Mouse (Mus musculus) embryonic facial prominence, embryonic 12.5 days (tissue): ENCODE data around the gene Crisp3. TPM values are rescaled to one million over a fixed set of nuclear protein-coding genes. Genes with fewer than 3 reads are reported as not detected.
"Not testable (repeated sequence)": the region's sequence is repeated elsewhere in the genome, so short reads cannot be mapped to it uniquely, and the experiment has no call there.

ENCODE experiments used
- ATAC-seq: fragments of 200-750 bp; cut with Nextera tagmentation; 2 replicates; pipeline ENCODE4 v1.8.0; 2017; ENCODE audit not compliant: insufficient number of reproducible peaks, insufficient read depth, low FRiP score, low TSS enrichment
- H3K27ac ChIP-seq: fragments of 300-500 bp; sonication (generic); 2 replicates; pipeline ENCODE4 v1.5.1; 2016; ENCODE audit warnings: mild to moderate bottlenecking
- H3K27me3 ChIP-seq: fragments of 300-500 bp; sonication (generic); 2 replicates; pipeline ENCODE4 v1.6.1; 2016; ENCODE audit warnings: mild to moderate bottlenecking, moderate library complexity
- H3K36me3 ChIP-seq: fragments of 300-500 bp; sonication (generic); 2 replicates; pipeline ENCODE4 v1.6.1; 2016; ENCODE audit warnings: mild to moderate bottlenecking
- H3K4me1 ChIP-seq: fragments of 300-500 bp; sonication (generic); 2 replicates; pipeline ENCODE4 v1.6.1; 2016
- H3K4me2 ChIP-seq: fragments of 300-500 bp; sonication (generic); replicated peaks from 2 replicates; pipeline ENCODE4 v1.6.1; 2016; ENCODE audit warnings: mild to moderate bottlenecking, moderate library complexity
- H3K4me3 ChIP-seq: fragments of 300-500 bp; sonication (generic); 2 replicates; pipeline ENCODE4 v1.5.1; 2016; ENCODE audit warnings: mild to moderate bottlenecking
- H3K9ac ChIP-seq: fragments of 300-500 bp; sonication (generic); 2 replicates; pipeline ENCODE4 v1.6.1; 2016; ENCODE audit warnings: mild to moderate bottlenecking, moderate library complexity
- H3K9me3 ChIP-seq: fragments of 300-500 bp; sonication (generic); 2 replicates; pipeline ENCODE4 v1.6.1; 2016; ENCODE audit warnings: mild to moderate bottlenecking, moderate library complexity
- WGBS: fragments of 180-500 bp; shearing (Covaris S2); methylation state at CpG from one replicate; pipeline ENCODE4 v1.1.7; 2016; 5-methylcytosine and 5-hydroxymethylcytosine counted together
- polyA plus RNA-seq: library from polyadenylated mRNA; unstranded; fragments of >200 nt; fragmentation: Nextera tagmentation; extraction: Ambion mirVana; gene quantifications from 2 replicates; pipeline ENCODE4 v1.2.1, GENCODE M21; 2016

Gene Crisp3
- polyA plus RNA-seq, result not detected in 2 replicates

DNA sequence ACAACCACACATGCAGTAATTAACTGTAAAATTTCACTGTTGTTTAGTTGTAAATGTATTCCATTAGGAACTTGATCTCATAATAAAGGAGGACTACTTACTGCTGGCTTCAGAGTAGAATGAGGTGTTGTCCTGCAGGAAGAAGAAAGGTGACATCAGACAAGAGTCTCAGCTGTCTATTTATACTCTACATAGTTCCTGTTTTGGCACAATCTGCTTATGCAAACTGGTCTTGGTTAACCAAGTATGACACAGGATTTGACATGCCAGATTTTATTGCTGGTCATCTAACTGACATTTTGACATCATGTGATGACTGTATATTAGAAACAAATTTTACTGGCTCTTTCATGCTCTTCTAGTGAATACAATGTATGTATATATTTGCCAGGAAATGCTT is at the start of gene Crisp3:
Crisp3 (minus strand) TSS at position 154 of the 400 bp plus-strand sequence.
- no peaks in the 10 kb centered on the region for H3K36me3 ChIP-seq
- H3K4me3 ChIP-seq, result no peak within 1 kb of the TSS
- no peak within 1 kb of the TSS for H3K4me2 ChIP-seq
- H3K4me1 ChIP-seq, result no peaks in the 10 kb centered on the region
- no peak within 1 kb of the TSS for H3K9ac ChIP-seq
- no peaks in the 10 kb centered on the region for H3K9me3 ChIP-seq
- no peak within 1 kb of the TSS for H3K27ac ChIP-seq
- H3K27me3 ChIP-seq, result no peaks in the 10 kb centered on the region
- no peak for ATAC-seq

GRCm38 (mm10) chr17:40285435-40285834 is 43.3 kb upstream of the Crisp3 start:
- no peak overlapping the region for H3K27ac ChIP-seq
- H3K4me1 ChIP-seq, result no peaks in the 10 kb centered on the region
- no peak for ATAC-seq
- no peak overlapping the region for H3K4me2 ChIP-seq
- no peak overlapping the region for H3K9ac ChIP-seq
- no peaks in the 10 kb centered on the region for H3K27me3 ChIP-seq
- no peaks in the 10 kb centered on the region for H3K36me3 ChIP-seq
- H3K9me3 ChIP-seq, result no peaks in the 10 kb centered on the region
- no peak overlapping the region for H3K4me3 ChIP-seq
- 73% methylated on average over 2 of the region's 2 CpGs for WGBS

DNA sequence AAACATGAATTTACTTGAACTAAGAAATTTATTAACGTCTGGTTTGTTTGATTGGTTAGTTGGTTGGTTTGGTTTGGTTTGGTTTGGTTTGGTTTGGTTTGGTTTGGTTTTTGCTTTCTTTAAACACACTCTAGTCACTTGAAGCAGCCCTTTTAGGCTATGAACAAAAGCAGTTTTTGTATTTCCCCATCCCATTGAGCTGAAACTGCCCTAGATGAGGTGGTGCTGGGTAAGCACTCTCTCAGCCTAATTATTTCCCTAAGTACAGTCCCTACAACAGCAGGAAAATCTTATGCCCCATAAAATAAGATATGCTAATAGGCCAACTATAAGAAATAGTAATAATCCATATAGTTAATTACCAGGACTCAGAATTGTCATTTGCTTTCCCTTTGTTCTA is 33.4 kb upstream of the Crisp3 start:
- Histone ChIP-seq H3K4me3 (no peak overlapping the region), H3K4me1 (no peaks in the 10 kb centered on the region), H3K36me3 (no peaks in the 10 kb centered on the region), H3K27me3 (no peaks in the 10 kb centered on the region), H3K9me3 (no peaks in the 10 kb centered on the region), H3K27ac (no peak overlapping the region), H3K4me2 (no peak overlapping the region), H3K9ac (no peak overlapping the region)
- WGBS, result 77% methylated on average over 1 of the region's 1 CpGs
- no peak for ATAC-seq

DNA sequence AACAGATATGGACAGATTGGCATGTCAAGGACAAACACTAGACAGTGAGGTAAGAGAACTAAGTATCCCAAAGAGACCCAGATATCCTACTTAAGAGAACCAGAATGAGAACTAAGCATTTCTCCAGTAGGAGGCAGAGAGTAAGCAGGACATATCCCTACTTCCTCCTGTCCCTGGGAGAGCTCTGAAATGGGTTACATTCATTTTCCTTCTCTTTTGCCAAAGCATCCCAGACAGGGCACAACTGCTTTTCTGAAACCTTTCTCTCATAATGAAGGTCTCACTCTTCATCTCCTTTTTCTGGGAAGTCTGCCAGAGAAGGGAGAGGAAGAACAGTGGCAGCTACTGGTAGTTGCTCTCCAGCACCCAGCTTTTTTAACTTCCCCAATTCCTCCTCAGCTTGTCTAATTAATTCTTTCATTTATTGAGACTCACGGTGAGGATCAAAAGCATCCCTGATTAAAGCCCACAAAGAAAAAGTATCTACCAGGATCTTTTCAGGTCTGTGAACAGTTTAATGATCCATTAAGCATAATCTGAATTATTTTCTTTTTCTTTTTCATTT is 32.9 kb upstream of the Crisp3 start:
- WGBS, result 64% methylated on average over 1 of the region's 1 CpGs

GRCm38 (mm10) chr17:40252487-40252886 is 10.4 kb upstream of the Crisp3 start:
- Histone ChIP-seq H3K27me3 (no peaks in the 10 kb centered on the region), H3K4me2 (no peak overlapping the region), H3K4me1 (no peaks in the 10 kb centered on the region), H3K27ac (no peak overlapping the region), H3K9ac (no peak overlapping the region), H3K9me3 (no peaks in the 10 kb centered on the region), H3K36me3 (no peaks in the 10 kb centered on the region), H3K4me3 (no peak overlapping the region)
- ATAC-seq, result no peak
- WGBS, result 77% methylated on average over 1 of the region's 1 CpGs

More for the DNA sequence above, 32.9 kb upstream of the Crisp3 start:
- Histone ChIP-seq H3K4me2 (no peak overlapping the region), H3K4me3 (no peak overlapping the region), H3K9ac (no peak overlapping the region), H3K4me1 (no peaks in the 10 kb centered on the region), H3K27ac (no peak overlapping the region), H3K9me3 (no peaks in the 10 kb centered on the region), H3K27me3 (no peaks in the 10 kb centered on the region), H3K36me3 (no peaks in the 10 kb centered on the region)
- no peak for ATAC-seq

- WGBS, result 68% methylated on average over 4 of the region's 4 CpGs
- no peak within 1 kb of the TSS for H3K4me3 ChIP-seq
- ATAC-seq, result no peak
- no peaks in the 10 kb centered on the region for H3K9me3 ChIP-seq
- H3K9ac ChIP-seq, result no peak within 1 kb of the TSS
- H3K27me3 ChIP-seq, result no peaks in the 10 kb centered on the region
- no peaks in the 10 kb centered on the region for H3K36me3 ChIP-seq
- no peak within 1 kb of the TSS for H3K4me2 ChIP-seq
- no peaks in the 10 kb centered on the region for H3K4me1 ChIP-seq
- H3K27ac ChIP-seq, result no peak within 1 kb of the TSS
Observed at GRCm38 (mm10) chr17:40208540-40208939, 33.5 kb downstream of the Crisp3 start, which contains the start of gene Pgk2. Pgk2 (minus strand) TSS chr17:40208640.

DNA sequence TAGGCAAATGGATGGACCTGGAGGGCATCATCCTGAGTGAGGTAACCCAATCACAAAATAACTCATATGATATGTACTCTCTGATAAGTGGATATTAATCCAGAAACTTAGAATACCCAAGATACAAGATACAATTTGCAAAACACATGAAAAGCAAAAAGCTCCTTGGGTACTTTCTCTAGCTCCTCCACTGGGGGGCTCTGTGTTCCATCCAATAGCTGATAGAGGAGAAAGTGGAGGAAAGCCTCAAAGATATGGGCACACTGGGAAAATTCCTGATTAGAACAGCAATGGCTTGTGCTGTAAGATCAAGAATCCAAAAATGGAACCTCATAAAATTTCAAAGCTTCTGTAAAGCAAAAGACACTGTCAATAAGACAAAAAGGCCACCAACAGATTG is 40.3 kb downstream of the Crisp3 start:
- not testable (repeated sequence) for ATAC-seq

GRCm38 (mm10) chr17:40190192-40190591 is 51.9 kb downstream of the Crisp3 start:
- 83% methylated on average over 4 of the region's 4 CpGs for WGBS
- not testable (repeated sequence) for H3K4me3 ChIP-seq, H3K4me2 ChIP-seq, H3K9ac ChIP-seq, H3K9me3 ChIP-seq, H3K4me1 ChIP-seq, H3K27ac ChIP-seq, H3K27me3 ChIP-seq, ATAC-seq, H3K36me3 ChIP-seq

More for the DNA sequence above, 40.3 kb downstream of the Crisp3 start:
- H3K9ac ChIP-seq, H3K4me1 ChIP-seq, H3K9me3 ChIP-seq, H3K36me3 ChIP-seq, H3K27me3 ChIP-seq, H3K4me3 ChIP-seq, H3K27ac ChIP-seq, H3K4me2 ChIP-seq: not testable (repeated sequence)

Other genes starting within 250 kb of the Crisp3 start
- not detected in 2 replicates for gene AC192777.2, start 146.8 kb downstream of the Crisp3 start, polyA plus RNA-seq
- not detected in 2 replicates for gene Pgk2, start 33.6 kb downstream of the Crisp3 start, polyA plus RNA-seq
- gene Crisp1, start 76.9 kb upstream of the Crisp3 start, polyA plus RNA-seq, result 0.37 TPM in 1 of 2 replicates, not detected in the other